Mouse (Mus musculus): ENCODE measurements around the gene Ifnl2. TPM values are rescaled to one million over a fixed set of nuclear protein-coding genes. Genes with fewer than 3 reads are reported as not detected.
"Not testable (repeated sequence)": the region's sequence is repeated elsewhere in the genome, so short reads cannot be mapped to it uniquely, and the experiment has no call there.

Ifnl2 gene
- polyA plus RNA-seq, 1 experiment from 2014 or later: not detected

DNA sequence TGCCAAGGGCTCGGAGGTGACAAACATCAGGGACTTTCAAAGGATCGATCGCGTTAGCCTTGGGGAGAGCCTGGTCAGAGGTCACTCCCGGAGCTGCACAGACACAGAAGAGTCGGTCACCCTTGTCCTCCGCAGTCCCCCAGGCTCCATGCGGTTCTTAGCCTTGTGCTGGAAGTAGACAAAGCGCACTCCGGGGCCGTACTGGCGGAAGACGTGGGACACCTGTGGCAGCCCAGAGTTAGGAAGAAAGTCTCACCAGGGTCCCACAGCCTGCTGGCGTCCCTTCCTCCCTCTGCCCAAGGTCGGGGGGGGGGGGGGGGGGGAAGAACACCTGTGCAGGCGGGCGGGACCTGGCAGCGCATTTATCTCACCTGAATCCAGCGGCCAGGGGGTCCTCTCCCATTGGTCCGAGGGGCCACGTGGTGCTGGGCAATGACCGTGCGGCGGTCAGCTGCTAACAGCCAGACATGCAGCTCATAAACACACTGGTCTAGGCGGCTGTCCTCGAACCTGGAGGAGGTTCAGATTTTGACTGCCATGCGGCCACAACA, 33.9 kb upstream of the Ifnl2 start:
- H3K27ac ChIP-seq (replicated peaks): no peak overlapping the region

DNA sequence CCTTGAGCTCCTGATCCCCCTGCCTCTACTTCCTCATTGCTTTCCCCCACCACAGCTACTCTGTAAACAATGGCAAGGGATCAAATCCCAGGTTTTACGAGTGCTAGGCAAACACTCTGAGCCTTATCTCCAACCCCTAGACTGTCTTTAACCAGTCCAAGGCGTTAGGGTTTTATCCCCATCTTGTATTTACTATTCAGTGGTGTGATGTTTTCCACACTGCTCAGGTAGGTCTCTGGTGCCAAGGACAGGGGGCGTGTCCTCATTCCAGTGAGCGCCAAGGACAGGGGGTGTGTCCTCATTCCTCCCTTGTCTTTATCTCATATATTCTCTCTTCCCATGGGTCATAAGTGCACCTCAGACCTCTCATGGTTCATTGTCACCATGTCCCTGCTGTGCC, 30.3 kb upstream of the Ifnl2 start, which contains the start of gene Sycn:
Gene Sycn, plus strand, starts transcription at position 360 of the 400 bp plus-strand sequence.
- WGBS: 54% methylated on average over 4 of the region's 4 CpGs
- Histone ChIP-seq H3K27me3 (replicated peaks) (peaks cover 39% of the 10 kb centered on the region), H3K4me2 (no peak within 1 kb of the TSS), H3K9me3 (no peaks in the 10 kb centered on the region), H3K9ac (no peak within 1 kb of the TSS), H3K4me3 (no peak within 1 kb of the TSS), H3K36me3 (no peaks in the 10 kb centered on the region), H3K27ac (replicated peaks) (no peak within 1 kb of the TSS), H3K4me1 (peaks cover 7% of the 10 kb centered on the region)
- no peak for ATAC-seq (ENCODE audit: extremely low read depth, insufficient number of reproducible peaks, low FRiP score, low TSS enrichment)

More for the DNA sequence above, 33.9 kb upstream of the Ifnl2 start:
- ATAC-seq (ENCODE audit: extremely low read depth, insufficient number of reproducible peaks, low FRiP score, low TSS enrichment): no peak
- H3K9me3 ChIP-seq: no peaks in the 10 kb centered on the region
- H3K36me3 ChIP-seq: no peaks in the 10 kb centered on the region
- H3K27me3 ChIP-seq (replicated peaks): peaks cover 72% of the 10 kb centered on the region
- H3K9ac ChIP-seq: no peak overlapping the region
- H3K4me3 ChIP-seq: peak overlapping the region; percentile 25
- peaks cover 18% of the 10 kb centered on the region for H3K4me1 ChIP-seq
- WGBS: 8% methylated on average over 25 of the region's 27 CpGs
- peak overlapping the region; percentile 58 for H3K4me2 ChIP-seq

DNA sequence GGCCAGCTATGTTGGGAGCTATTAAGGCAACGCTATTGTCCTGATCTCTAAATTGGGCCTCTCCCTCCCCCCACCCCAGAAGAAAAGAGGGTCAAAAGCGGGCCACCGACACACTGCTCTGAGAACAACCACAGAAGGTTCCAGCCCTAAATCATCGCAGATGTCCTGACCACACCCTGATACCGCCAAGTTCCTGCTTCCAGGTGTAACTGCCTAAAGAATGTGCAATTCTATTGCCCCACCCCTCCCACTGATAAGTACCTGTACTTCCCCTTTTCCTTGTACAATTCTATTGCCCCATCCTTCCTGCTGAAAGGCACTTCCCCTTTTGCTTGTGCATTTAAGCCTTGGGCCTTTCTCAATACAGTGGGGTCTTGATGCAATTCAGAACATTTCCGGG, 28.6 kb upstream of the Ifnl2 start:
- H3K4me3 ChIP-seq; H3K9ac ChIP-seq; H3K9me3 ChIP-seq; ATAC-seq (ENCODE audit: extremely low read depth, insufficient number of reproducible peaks, low FRiP score, low TSS enrichment); H3K27ac ChIP-seq (replicated peaks); H3K4me2 ChIP-seq; H3K36me3 ChIP-seq; H3K4me1 ChIP-seq: not testable (repeated sequence)
- 77% methylated on average over 6 of the region's 6 CpGs for WGBS
- H3K27me3 ChIP-seq (replicated peaks): peaks cover 23% of the 10 kb centered on the region

DNA sequence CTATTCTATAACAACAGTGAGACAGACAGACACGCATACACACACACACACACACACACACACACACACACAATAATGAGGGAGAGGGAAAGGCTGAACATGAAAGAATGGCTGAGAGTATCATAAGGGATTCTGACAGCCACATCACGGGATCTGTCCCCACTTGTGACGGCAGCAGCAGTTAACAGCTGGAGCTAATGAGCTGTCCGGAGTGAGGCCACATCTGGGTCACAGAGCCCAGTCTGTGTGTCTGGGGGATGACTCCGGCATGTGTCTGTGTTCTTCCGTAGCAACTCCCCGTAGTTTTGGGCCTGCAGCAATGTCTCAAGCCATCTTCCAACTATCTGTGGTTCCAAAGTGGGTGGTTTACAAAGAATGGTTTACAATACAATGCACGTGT, 21.8 kb upstream of the Ifnl2 start:
- Histone ChIP-seq H3K4me3 (no peak overlapping the region), H3K9me3 (no peaks in the 10 kb centered on the region), H3K9ac (no peak overlapping the region), H3K27me3 (replicated peaks) (no peaks in the 10 kb centered on the region), H3K4me1 (peaks cover 3% of the 10 kb centered on the region; the same call in 1 of the 2 replicates), H3K4me2 (no peak overlapping the region), H3K27ac (replicated peaks) (no peak overlapping the region), H3K36me3 (no peaks in the 10 kb centered on the region)
- ATAC-seq (ENCODE audit: extremely low read depth, insufficient number of reproducible peaks, low FRiP score, low TSS enrichment): no peak
- WGBS: 81% methylated on average over 8 of the region's 8 CpGs

DNA sequence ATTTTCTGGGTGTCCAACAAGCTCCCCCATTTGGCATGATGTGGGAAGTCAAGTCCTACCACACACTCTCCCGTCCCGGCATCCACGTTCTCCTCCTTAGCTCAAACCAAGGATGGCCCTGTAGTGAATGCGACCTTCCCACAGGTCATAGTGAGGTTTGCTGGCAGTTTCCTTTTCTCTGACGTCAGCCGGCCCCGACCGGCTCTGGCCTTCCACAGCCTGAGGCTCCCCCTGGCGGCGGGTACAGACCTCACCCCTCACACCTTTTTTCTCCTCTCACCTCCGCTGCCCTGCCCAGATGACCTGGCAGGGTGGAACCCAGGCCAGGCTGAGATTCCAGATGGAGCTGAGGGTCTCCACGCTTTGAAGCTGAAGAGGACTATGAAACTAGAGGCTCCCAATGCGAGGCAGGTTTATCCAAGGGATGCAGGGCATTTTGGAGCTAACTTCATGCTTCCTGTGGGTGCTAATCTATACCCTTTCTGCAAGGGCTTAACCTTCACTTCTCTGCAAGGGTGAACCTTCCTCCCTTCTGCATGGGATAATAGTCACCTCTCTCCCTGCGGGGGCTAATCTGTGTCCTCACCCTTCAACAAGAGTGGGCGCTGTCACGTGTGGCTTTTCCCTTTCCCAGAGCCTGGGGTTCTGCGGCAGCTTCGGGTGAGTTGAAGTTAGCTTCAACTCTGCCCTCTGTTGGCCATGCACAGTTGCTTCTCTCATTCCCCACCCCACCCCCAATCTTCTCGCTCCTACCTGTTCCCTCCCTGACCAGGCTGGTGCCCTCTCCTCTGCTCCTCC, 17.9 kb upstream of the Ifnl2 start:
- peak overlapping the region; percentile 18 for H3K4me2 ChIP-seq
- ATAC-seq (ENCODE audit: extremely low read depth, insufficient number of reproducible peaks, low FRiP score, low TSS enrichment): no peak
- WGBS: 4% methylated on average over 19 of the region's 19 CpGs

GRCm38 (mm10) chr7:28522536-28522935, 12.3 kb upstream of the Ifnl2 start, which contains the start of gene Ifnl3:
Gene Ifnl3, plus strand, starts transcription at chr7:28522836.
- H3K9ac ChIP-seq; H3K9me3 ChIP-seq; H3K27me3 ChIP-seq (replicated peaks); ATAC-seq (ENCODE audit: extremely low read depth, insufficient number of reproducible peaks, low FRiP score, low TSS enrichment); H3K27ac ChIP-seq (replicated peaks); H3K4me3 ChIP-seq; H3K36me3 ChIP-seq; H3K4me1 ChIP-seq; H3K4me2 ChIP-seq: not testable (repeated sequence)
- 54% methylated on average over 5 of the region's 6 CpGs for WGBS

More for the DNA sequence above, 17.9 kb upstream of the Ifnl2 start:
- Histone ChIP-seq H3K4me3 (no peak overlapping the region), H3K27me3 (replicated peaks) (no peaks in the 10 kb centered on the region), H3K9ac (no peak overlapping the region), H3K9me3 (no peaks in the 10 kb centered on the region), H3K27ac (replicated peaks) (no peak overlapping the region), H3K4me1 (0 out of 2 replicates have a peak, but pooled peaks cover 3% of the 10 kb centered on the region), H3K36me3 (no peaks in the 10 kb centered on the region)

DNA sequence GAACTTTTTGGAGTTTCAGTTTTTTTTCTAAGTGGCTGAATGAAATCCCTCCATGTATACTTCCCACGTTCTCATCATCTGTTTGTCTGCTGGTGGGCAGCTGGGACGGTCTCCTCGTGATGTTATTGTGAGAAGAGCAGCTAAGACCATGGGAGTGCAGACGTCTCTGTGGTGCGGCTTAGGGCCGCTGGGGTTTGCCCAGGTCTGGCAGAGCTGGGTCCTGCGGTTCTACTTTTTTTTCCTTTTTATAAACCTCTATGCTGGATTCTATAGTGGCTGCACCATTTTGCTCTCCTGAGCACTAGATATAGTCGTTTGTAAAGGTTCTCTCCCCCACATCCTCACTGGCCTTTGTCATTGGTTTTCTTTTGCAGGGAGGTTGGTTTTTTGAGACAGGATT, 1.2 kb upstream of the Ifnl2 start:
- WGBS: 66% methylated on average over 8 of the region's 8 CpGs
- H3K9me3 ChIP-seq: no peaks in the 10 kb centered on the region
- no peak for ATAC-seq (ENCODE audit: extremely low read depth, insufficient number of reproducible peaks, low FRiP score, low TSS enrichment)
- H3K27ac ChIP-seq (replicated peaks): no peak overlapping the region
- H3K4me1 ChIP-seq: no peaks in the 10 kb centered on the region
- peaks cover 4% of the 10 kb centered on the region; the same call in 1 of the 2 replicates for H3K27me3 ChIP-seq (replicated peaks)
- H3K4me3 ChIP-seq: no peak overlapping the region
- H3K4me2 ChIP-seq: no peak overlapping the region
- no peak overlapping the region for H3K9ac ChIP-seq
- H3K36me3 ChIP-seq: no peaks in the 10 kb centered on the region

GRCm38 (mm10) chr7:28509121-28509520, 1.1 kb downstream of the Ifnl2 start:
- H3K4me3 ChIP-seq; H3K4me1 ChIP-seq; H3K9me3 ChIP-seq; H3K27me3 ChIP-seq (replicated peaks); ATAC-seq (ENCODE audit: extremely low read depth, insufficient number of reproducible peaks, low FRiP score, low TSS enrichment); H3K9ac ChIP-seq; H3K36me3 ChIP-seq; H3K27ac ChIP-seq (replicated peaks); H3K4me2 ChIP-seq: not testable (repeated sequence)
- 55% methylated on average over 2 of the region's 2 CpGs for WGBS

GRCm38 (mm10) chr7:28505585-28505984, 4.7 kb downstream of the Ifnl2 start:
- Histone ChIP-seq H3K4me1 (no peaks in the 10 kb centered on the region), H3K9me3 (no peaks in the 10 kb centered on the region), H3K4me2 (no peak overlapping the region), H3K9ac (no peak overlapping the region), H3K4me3 (no peak overlapping the region), H3K27me3 (replicated peaks) (no peaks in the 10 kb centered on the region; the same call in 1 of the 2 replicates), H3K36me3 (no peaks in the 10 kb centered on the region), H3K27ac (replicated peaks) (no peak overlapping the region)
- 6% methylated on average over 5 of the region's 5 CpGs for WGBS
- no peak for ATAC-seq (ENCODE audit: extremely low read depth, insufficient number of reproducible peaks, low FRiP score, low TSS enrichment)

DNA sequence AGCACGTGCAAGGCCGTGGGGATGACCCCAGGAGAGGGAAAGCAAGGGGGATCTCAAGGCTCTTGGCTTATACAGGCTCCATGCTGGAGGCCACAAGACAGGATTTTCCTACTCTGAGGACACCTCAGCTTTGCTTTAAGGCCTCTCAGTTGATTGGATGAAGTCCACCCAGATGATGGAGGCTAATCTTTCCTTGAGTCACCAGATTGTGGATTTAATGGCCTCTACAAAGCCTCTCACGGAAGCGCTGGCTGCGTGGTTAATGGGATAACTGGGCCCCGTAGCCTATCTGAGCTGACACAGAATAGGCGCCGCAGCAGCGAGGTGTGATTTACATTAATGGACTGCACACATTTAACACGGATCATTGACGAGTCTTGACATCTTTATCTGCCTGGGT, 14.8 kb downstream of the Ifnl2 start:
- ATAC-seq (ENCODE audit: extremely low read depth, insufficient number of reproducible peaks, low FRiP score, low TSS enrichment): no peak
- Histone ChIP-seq H3K9me3 (no peaks in the 10 kb centered on the region), H3K4me3 (no peak overlapping the region), H3K27me3 (replicated peaks) (no peaks in the 10 kb centered on the region), H3K4me2 (no peak overlapping the region), H3K36me3 (no peaks in the 10 kb centered on the region), H3K4me1 (no peaks in the 10 kb centered on the region), H3K27ac (replicated peaks) (no peak overlapping the region), H3K9ac (no peak overlapping the region)
- 65% methylated on average over 11 of the region's 11 CpGs for WGBS

- WGBS: 82% methylated on average over 8 of the region's 8 CpGs
- no peak for ATAC-seq (ENCODE audit: extremely low read depth, insufficient number of reproducible peaks, low FRiP score, low TSS enrichment)
- peaks cover 20% of the 10 kb centered on the region for H3K27me3 ChIP-seq (replicated peaks)
- H3K4me1 ChIP-seq: peaks cover 7% of the 10 kb centered on the region
- H3K9ac ChIP-seq: no peak overlapping the region
- no peaks in the 10 kb centered on the region for H3K36me3 ChIP-seq
- H3K27ac ChIP-seq (replicated peaks): no peak overlapping the region
- no peaks in the 10 kb centered on the region for H3K9me3 ChIP-seq
- H3K4me3 ChIP-seq: no peak overlapping the region
- no peak overlapping the region for H3K4me2 ChIP-seq
Measured at GRCm38 (mm10) chr7:28492310-28492709, 17.9 kb downstream of the Ifnl2 start.

DNA sequence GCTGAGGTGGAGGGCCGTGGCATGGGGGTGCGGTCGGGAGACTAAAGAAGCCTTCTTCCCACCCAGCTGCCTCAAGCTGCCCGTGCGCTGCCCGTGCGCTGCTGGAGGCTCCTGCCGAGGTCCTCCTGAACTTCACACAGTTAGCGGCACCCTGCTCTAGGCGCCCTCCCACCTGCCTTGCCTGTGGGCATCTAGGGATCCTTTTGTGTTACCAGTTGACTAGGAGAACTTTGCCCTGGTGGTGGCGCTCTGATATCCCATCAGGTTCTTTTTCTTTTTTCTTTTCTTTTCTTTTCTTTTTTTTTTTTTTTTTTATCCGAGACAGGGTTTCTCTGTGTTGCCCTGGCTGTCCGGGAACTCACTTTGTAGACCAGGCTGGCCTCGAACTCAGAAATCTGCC, 19.4 kb downstream of the Ifnl2 start:
- Histone ChIP-seq H3K9me3 (no peaks in the 10 kb centered on the region), H3K36me3 (no peaks in the 10 kb centered on the region), H3K27ac (replicated peaks) (no peak overlapping the region), H3K4me2 (peak overlapping the region; percentile 27), H3K4me3 (no peak overlapping the region), H3K9ac (no peak overlapping the region), H3K27me3 (replicated peaks) (peaks cover 27% of the 10 kb centered on the region), H3K4me1 (peaks cover 7% of the 10 kb centered on the region)
- WGBS: 36% methylated on average over 14 of the region's 14 CpGs
- ATAC-seq (ENCODE audit: extremely low read depth, insufficient number of reproducible peaks, low FRiP score, low TSS enrichment): no peak
